Mouse (Mus musculus) erythroblast, embryonic 14.5 days (primary cell): ENCODE measurements around the gene Habp2. TPM values are rescaled to one million over a fixed set of nuclear protein-coding genes. Genes with fewer than 3 reads are reported as not detected.

Experiments
- H3K27me3 ChIP-seq: 2 replicates; pipeline ENCODE4 v1.6.1; 2012; ENCODE audit warnings: inconsistent platforms; ENCODE audit not compliant: control insufficient read depth
- H3K36me3 ChIP-seq: 2 replicates; pipeline ENCODE4 v1.6.1; 2012; ENCODE audit warnings: mild to moderate bottlenecking, inconsistent platforms; ENCODE audit not compliant: control insufficient read depth
- H3K4me1 ChIP-seq: 2 replicates; pipeline ENCODE4 v1.6.1; 2012; ENCODE audit warnings: inconsistent platforms; ENCODE audit not compliant: control insufficient read depth
- H3K4me3 ChIP-seq: replicated peaks from 2 replicates; pipeline ENCODE3; 2012; ENCODE audit warnings: moderate library complexity, mild to moderate bottlenecking, inconsistent platforms
- H3K9me3 ChIP-seq: 2 replicates; pipeline ENCODE4 v1.6.1; 2012; ENCODE audit warnings: low read length, inconsistent platforms, mixed read lengths; ENCODE audit not compliant: control insufficient read depth
- GATA1 ChIP-seq: IDR thresholded peaks from 2 replicates; pipeline ENCODE4 v1.6.1; 2012; ENCODE audit warnings: low read length, inconsistent platforms, mixed read lengths
- TAL1 ChIP-seq: IDR thresholded peaks from 3 replicates; pipeline ENCODE4 v1.6.1; 2012; ENCODE audit warnings: low read length, inconsistent platforms, mixed read lengths
- polyA plus RNA-seq: library from polyadenylated mRNA; stranded (reverse); fragments of >175 nt; gene quantifications from 2 replicates; pipeline ENCODE4 v1.2.3, GENCODE M21; 2012

Habp2 gene
- polyA plus RNA-seq, 1 experiment, result 0.41 TPM

- no peaks in the 10 kb centered on the region for H3K4me1 ChIP-seq
- no peak for TF ChIP-seq GATA1
- no peak for TF ChIP-seq TAL1
- no peak overlapping the region for H3K4me3 ChIP-seq
- H3K27me3 ChIP-seq, result no peaks in the 10 kb centered on the region
- no peaks in the 10 kb centered on the region for H3K9me3 ChIP-seq
- H3K36me3 ChIP-seq, result no peaks in the 10 kb centered on the region
These were observed 22.8 kb upstream of the Habp2 start for GRCm38 (mm10) chr19:56264175-56264574.

GRCm38 (mm10) chr19:56265149-56265548 is 21.8 kb upstream of the Habp2 start:
- Histone ChIP-seq H3K36me3 (no peaks in the 10 kb centered on the region), H3K4me1 (no peaks in the 10 kb centered on the region), H3K4me3 (no peak overlapping the region), H3K27me3 (no peaks in the 10 kb centered on the region), H3K9me3 (no peaks in the 10 kb centered on the region)
- TF ChIP-seq TAL1 (no peak), GATA1 (no peak)

GRCm38 (mm10) chr19:56272081-56272480 is 14.9 kb upstream of the Habp2 start:
- H3K36me3 ChIP-seq, result no peaks in the 10 kb centered on the region
- H3K4me1 ChIP-seq, result no peaks in the 10 kb centered on the region
- no peaks in the 10 kb centered on the region for H3K9me3 ChIP-seq
- no peaks in the 10 kb centered on the region for H3K27me3 ChIP-seq
- H3K4me3 ChIP-seq, result no peak overlapping the region
- TF ChIP-seq GATA1, result no peak
- TF ChIP-seq TAL1, result no peak

GRCm38 (mm10) chr19:56277140-56277804 is 9.7 kb upstream of the Habp2 start:
- no peaks in the 10 kb centered on the region for H3K9me3 ChIP-seq

GRCm38 (mm10) chr19:56277951-56278350 is 9.0 kb upstream of the Habp2 start:
- Histone ChIP-seq H3K36me3 (no peaks in the 10 kb centered on the region), H3K4me1 (no peaks in the 10 kb centered on the region; the same call in 1 of the 2 replicates), H3K4me3 (no peak overlapping the region), H3K27me3 (no peaks in the 10 kb centered on the region), H3K9me3 (no peaks in the 10 kb centered on the region)
- TF ChIP-seq TAL1 (no peak), GATA1 (no peak)

More at GRCm38 (mm10) chr19:56277140-56277804, 9.7 kb upstream of the Habp2 start:
- H3K36me3 ChIP-seq, result no peaks in the 10 kb centered on the region
- no peak overlapping the region for H3K4me3 ChIP-seq
- H3K4me1 ChIP-seq, result no peaks in the 10 kb centered on the region; the same call in 1 of the 2 replicates
- H3K27me3 ChIP-seq, result no peaks in the 10 kb centered on the region
- TF ChIP-seq TAL1, result no peak
- no peak for TF ChIP-seq GATA1

GRCm38 (mm10) chr19:56278366-56278765 is 8.6 kb upstream of the Habp2 start:
- TF ChIP-seq TAL1 (no peak), GATA1 (no peak)
- H3K4me1 ChIP-seq, result no peaks in the 10 kb centered on the region; the same call in 1 of the 2 replicates
- H3K36me3 ChIP-seq, result no peaks in the 10 kb centered on the region
- H3K4me3 ChIP-seq, result no peak overlapping the region
- H3K9me3 ChIP-seq, result no peaks in the 10 kb centered on the region
- H3K27me3 ChIP-seq, result no peaks in the 10 kb centered on the region

GRCm38 (mm10) chr19:56285222-56285621 is 1.7 kb upstream of the Habp2 start:
- H3K4me1 ChIP-seq, result no peaks in the 10 kb centered on the region
- no peaks in the 10 kb centered on the region for H3K27me3 ChIP-seq
- H3K36me3 ChIP-seq, result no peaks in the 10 kb centered on the region
- no peaks in the 10 kb centered on the region for H3K9me3 ChIP-seq
- TF ChIP-seq TAL1 (no peak), GATA1 (no peak)
- H3K4me3 ChIP-seq, result no peak overlapping the region

GRCm38 (mm10) chr19:56287580-56288367 is 837 bp downstream of the Habp2 start:
- Histone ChIP-seq H3K4me1 (no peaks in the 10 kb centered on the region), H3K4me3 (peak overlapping the region; percentile 12), H3K27me3 (no peaks in the 10 kb centered on the region), H3K36me3 (no peaks in the 10 kb centered on the region; the same call in 1 of the 2 replicates), H3K9me3 (no peaks in the 10 kb centered on the region)
- no peak for TF ChIP-seq TAL1

- TF ChIP-seq TAL1, result no peak
- TF ChIP-seq GATA1, result no peak
- H3K27me3 ChIP-seq, result no peaks in the 10 kb centered on the region
- H3K9me3 ChIP-seq, result no peaks in the 10 kb centered on the region
- peak overlapping the region; percentile 12 for H3K4me3 ChIP-seq
- H3K4me1 ChIP-seq, result no peaks in the 10 kb centered on the region
- H3K36me3 ChIP-seq, result no peaks in the 10 kb centered on the region; the same call in 1 of the 2 replicates
These were observed 1.5 kb downstream of the Habp2 start for GRCm38 (mm10) chr19:56288436-56288835.
